Mouse (Mus musculus) urinary bladder, postnatal 25 days (tissue): Measurements from ENCODE around the gene Samm50.
"Not testable (repeated sequence)": the region's sequence is repeated elsewhere in the genome, so short reads cannot be mapped to it uniquely, and the experiment has no call there.

Experiments used
- DNase-seq: peaks from one replicate; pipeline ENCODE4 v3.0.0; 2022; ENCODE audit warnings: low spot score

Gene Samm50

GRCm38 (mm10) chr15:84192058-84192791 is at the start of gene Samm50:
TSS of gene Samm50 (plus strand) at chr15:84192241.
- peak; percentile 78 for DNase-seq

GRCm38 (mm10) chr15:84156158-84156557 is 35.9 kb upstream of the Samm50 start:
- DNase-seq: no peak

GRCm38 (mm10) chr15:84157530-84157929 is 34.5 kb upstream of the Samm50 start:
- not testable (repeated sequence) for DNase-seq

- DNase-seq: no peak
Measured at GRCm38 (mm10) chr15:84161871-84162270, 30.2 kb upstream of the Samm50 start.

- no peak for DNase-seq
Measured at GRCm38 (mm10) chr15:84166818-84167217, 25.2 kb upstream of the Samm50 start.

- DNase-seq: peak; percentile 85
Measured at GRCm38 (mm10) chr15:84167600-84167999, 24.4 kb upstream of the Samm50 start, which contains the start of gene Pnpla3. TSS of gene Pnpla3 (plus strand) at chr15:84167837.

GRCm38 (mm10) chr15:84168170-84169161 is 23.6 kb upstream of the Samm50 start:
- DNase-seq: no peak

GRCm38 (mm10) chr15:84169511-84169910 is 22.5 kb upstream of the Samm50 start:
- no peak for DNase-seq

GRCm38 (mm10) chr15:84171166-84171565 is 20.9 kb upstream of the Samm50 start:
- no peak for DNase-seq

- no peak for DNase-seq
Measured at GRCm38 (mm10) chr15:84178733-84179132, 13.3 kb upstream of the Samm50 start.

GRCm38 (mm10) chr15:84182000-84182399 is 10.0 kb upstream of the Samm50 start:
- no peak for DNase-seq

GRCm38 (mm10) chr15:84183967-84184366 is 8.1 kb upstream of the Samm50 start:
- DNase-seq: no peak

- DNase-seq: no peak
Measured at GRCm38 (mm10) chr15:84186196-84186595, 5.8 kb upstream of the Samm50 start.

- DNase-seq: no peak
Measured at GRCm38 (mm10) chr15:84188887-84189530, 3.0 kb upstream of the Samm50 start.

GRCm38 (mm10) chr15:84189881-84190280 is 2.2 kb upstream of the Samm50 start:
- DNase-seq: no peak

GRCm38 (mm10) chr15:84191724-84192057 is 350 bp upstream of the Samm50 start:
- DNase-seq: no peak

GRCm38 (mm10) chr15:84196486-84197165 is 4.6 kb downstream of the Samm50 start:
- DNase-seq: no peak

GRCm38 (mm10) chr15:84207327-84207726 is 15.3 kb downstream of the Samm50 start:
- no peak for DNase-seq

GRCm38 (mm10) chr15:84209517-84210412 is 17.7 kb downstream of the Samm50 start:
- no peak for DNase-seq

- no peak for DNase-seq
Measured at GRCm38 (mm10) chr15:84210461-84210860, 18.4 kb downstream of the Samm50 start.

GRCm38 (mm10) chr15:84210941-84211340 is 18.9 kb downstream of the Samm50 start:
- no peak for DNase-seq
